Mouse (Mus musculus) midbrain, postnatal 0 days (tissue): ENCODE results near the gene Rtn4ip1. TPM values are rescaled to one million over a fixed set of nuclear protein-coding genes. Genes with fewer than 3 reads are reported as not detected.

Source experiments
- ATAC-seq: fragments of 200-750 bp; cut with Nextera tagmentation; 2 replicates; pipeline ENCODE4 v1.8.0; 2017; ENCODE audit warnings: moderate number of reproducible peaks, mild to moderate bottlenecking, moderate TSS enrichment, moderate library complexity; ENCODE audit not compliant: low FRiP score
- DNase-seq: peaks from one replicate; pipeline ENCODE4 v3.0.0-alpha.2; 2015; ENCODE audit warnings: low spot score
- H3K27ac ChIP-seq: fragments of 300-500 bp; sonication (generic); 2 replicates; pipeline ENCODE4 v1.5.1; 2014; ENCODE audit warnings: low read depth, mild to moderate bottlenecking, low read length, mixed read lengths
- H3K27me3 ChIP-seq: fragments of 300-500 bp; sonication (generic); 2 replicates; pipeline ENCODE4 v1.6.1; 2014; ENCODE audit warnings: low read length, control low read depth, mixed read lengths; ENCODE audit not compliant: insufficient read depth
- H3K36me3 ChIP-seq: fragments of 300-500 bp; sonication (generic); 2 replicates; pipeline ENCODE4 v1.6.1; 2014; ENCODE audit warnings: low read length, control low read depth, mixed read lengths; ENCODE audit not compliant: insufficient read depth
- H3K4me1 ChIP-seq: fragments of 300-500 bp; sonication (generic); 2 replicates; pipeline ENCODE4 v1.6.1; 2014; ENCODE audit warnings: mild to moderate bottlenecking, control low read depth, antibody characterized with exemption, low read length, mixed read lengths; ENCODE audit not compliant: insufficient read depth
- H3K4me2 ChIP-seq: fragments of 300-500 bp; sonication (generic); 2 replicates; pipeline ENCODE4 v1.6.1; 2014; ENCODE audit warnings: low read depth, mild to moderate bottlenecking, low read length, mixed read lengths; ENCODE audit not compliant: poor library complexity, severe bottlenecking
- H3K4me3 ChIP-seq: fragments of 300-500 bp; sonication (generic); 2 replicates; pipeline ENCODE4 v1.5.1; 2014; ENCODE audit warnings: low read depth, mild to moderate bottlenecking, low read length, moderate library complexity
- H3K9ac ChIP-seq: fragments of 300-500 bp; sonication (generic); replicated peaks from 2 replicates; pipeline ENCODE4 v1.6.1; 2014; ENCODE audit warnings: mild to moderate bottlenecking, low read length, moderate library complexity, mixed read lengths; ENCODE audit not compliant: poor library complexity, severe bottlenecking
- H3K9me3 ChIP-seq: fragments of 300-500 bp; sonication (generic); 2 replicates; pipeline ENCODE4 v1.6.1; 2016; ENCODE audit warnings: low read length, control low read depth
- CTCF ChIP-seq: IDR thresholded peaks from 2 replicates; pipeline ENCODE4 v1.5.1; 2016; ENCODE audit warnings: antibody characterized with exemption, mild to moderate bottlenecking
- WGBS: fragments of 180-500 bp; shearing (Covaris S2); extraction: QIAGEN DNeasy Blood & Tissue Kit; methylation state at CpG from one replicate; pipeline ENCODE4 v1.1.7; 2014; 5-methylcytosine and 5-hydroxymethylcytosine counted together
- polyA plus RNA-seq: library from polyadenylated mRNA; unstranded; fragments of >200 nt; fragmentation: Nextera tagmentation; extraction: Ambion mirVana; gene quantifications from 2 replicates; pipeline ENCODE4 v1.2.1, GENCODE M21; 2015
- total RNA-seq: library from RNA; depleted of rRNA; stranded (reverse); fragments of >200 nt; gene quantifications from 2 replicates; pipeline ENCODE4 v1.2.3, GENCODE M21; 2014

Gene Rtn4ip1
- total and polyA plus RNA-seq, 2 experiments from 2014 or later: 3.7 to 8.9 TPM

- no peak overlapping the region for H3K4me2 ChIP-seq
- 35% methylated on average over 4 of the region's 4 CpGs for WGBS
- H3K9me3 ChIP-seq: no peaks in the 10 kb centered on the region
- no peak overlapping the region for H3K27ac ChIP-seq
- 0 out of 2 replicates have a peak, but pooled peaks have one; percentile 16 for TF ChIP-seq CTCF
- H3K27me3 ChIP-seq: no peaks in the 10 kb centered on the region
- H3K36me3 ChIP-seq: peaks cover 2% of the 10 kb centered on the region; the same call in 1 of the 2 replicates
- no peak overlapping the region for H3K9ac ChIP-seq
- DNase-seq (no peak), ATAC-seq (no peak)
- no peak overlapping the region for H3K4me3 ChIP-seq
- H3K4me1 ChIP-seq: no peaks in the 10 kb centered on the region
Observed at GRCm38 (mm10) chr10:43943736-43944135, 42.1 kb downstream of the Rtn4ip1 start.

- WGBS: 75% methylated on average over 4 of the region's 4 CpGs
Observed at GRCm38 (mm10) chr10:43945435-43945834, 43.8 kb downstream of the Rtn4ip1 start.

GRCm38 (mm10) chr10:43953942-43954341 is 52.3 kb downstream of the Rtn4ip1 start:
- H3K4me1 ChIP-seq: no peaks in the 10 kb centered on the region
- H3K4me2 ChIP-seq: no peak overlapping the region
- no peaks in the 10 kb centered on the region for H3K9me3 ChIP-seq
- H3K36me3 ChIP-seq: 0 out of 2 replicates have a peak, but pooled peaks cover 3% of the 10 kb centered on the region
- H3K9ac ChIP-seq: no peak overlapping the region
- no peaks in the 10 kb centered on the region for H3K27me3 ChIP-seq
- TF ChIP-seq CTCF: peak; percentile 98
- DNase-seq (peak; percentile 80), ATAC-seq (peak; percentile 28)
- no peak overlapping the region for H3K27ac ChIP-seq
- H3K4me3 ChIP-seq: no peak overlapping the region

More at GRCm38 (mm10) chr10:43945435-43945834, 43.8 kb downstream of the Rtn4ip1 start:
- Histone ChIP-seq H3K9me3 (no peaks in the 10 kb centered on the region), H3K27me3 (no peaks in the 10 kb centered on the region), H3K9ac (no peak overlapping the region), H3K36me3 (peaks cover 7% of the 10 kb centered on the region; the same call in 1 of the 2 replicates), H3K4me3 (no peak overlapping the region), H3K4me1 (no peaks in the 10 kb centered on the region), H3K27ac (no peak overlapping the region), H3K4me2 (no peak overlapping the region)
- no peak for ATAC-seq
- TF ChIP-seq CTCF: no peak
- no peak for DNase-seq

DNA sequence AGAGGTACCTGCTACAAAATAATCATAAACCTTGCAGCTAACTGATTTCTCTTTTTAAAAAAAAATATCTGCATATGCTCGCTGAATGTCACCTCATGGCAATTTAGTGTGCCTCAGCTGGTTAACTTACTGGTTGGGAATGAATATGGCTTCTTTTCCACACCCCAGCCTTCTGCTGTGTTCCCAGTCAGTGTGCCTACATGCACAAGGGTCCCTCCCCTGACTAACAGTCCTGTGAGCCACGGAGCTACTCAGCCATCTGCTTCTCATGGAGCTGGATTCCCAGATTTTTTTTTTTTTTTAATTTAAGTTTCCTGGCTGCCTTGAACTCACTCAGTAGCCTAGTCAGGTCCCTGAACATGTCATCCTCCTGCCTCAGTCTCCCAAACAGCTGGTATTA is 63.3 kb downstream of the Rtn4ip1 start:
- H3K36me3 ChIP-seq: no peaks in the 10 kb centered on the region
- no peak overlapping the region for H3K4me2 ChIP-seq
- H3K27me3 ChIP-seq: no peaks in the 10 kb centered on the region
- TF ChIP-seq CTCF: no peak
- 70% methylated on average over 2 of the region's 2 CpGs for WGBS
- H3K4me3 ChIP-seq: no peak overlapping the region
- DNase-seq (no peak), ATAC-seq (no peak)
- no peak overlapping the region for H3K9ac ChIP-seq
- no peaks in the 10 kb centered on the region for H3K4me1 ChIP-seq
- no peak overlapping the region for H3K27ac ChIP-seq
- H3K9me3 ChIP-seq: 0 out of 2 replicates have a peak, but pooled peaks cover 3% of the 10 kb centered on the region

DNA sequence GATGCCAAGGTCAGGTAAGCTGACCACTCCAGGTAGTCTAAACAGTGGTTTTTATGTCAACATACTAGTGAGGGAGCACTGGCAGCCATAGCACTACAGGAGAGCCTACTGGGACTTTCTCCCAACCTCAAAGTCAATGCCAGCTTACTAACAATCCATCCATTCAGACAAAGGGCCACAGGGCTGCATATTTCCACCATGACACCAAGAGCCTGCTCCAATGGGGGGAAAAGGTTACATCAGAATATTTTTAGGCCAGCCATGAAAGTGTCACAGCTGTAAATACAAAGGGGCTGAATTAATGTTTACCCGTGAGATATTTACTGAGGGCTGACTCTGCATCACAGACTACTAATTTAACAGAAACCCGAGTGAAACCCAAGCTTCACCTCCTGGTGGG is 71.6 kb downstream of the Rtn4ip1 start:
- no peak for TF ChIP-seq CTCF
- no peak for ATAC-seq
- Histone ChIP-seq H3K9ac (no peak overlapping the region), H3K4me2 (no peak overlapping the region), H3K27ac (no peak overlapping the region), H3K4me1 (no peaks in the 10 kb centered on the region), H3K9me3 (no peaks in the 10 kb centered on the region), H3K4me3 (no peak overlapping the region), H3K27me3 (no peaks in the 10 kb centered on the region), H3K36me3 (no peaks in the 10 kb centered on the region)
- DNase-seq: no peak
- WGBS: 48% methylated on average over 2 of the region's 2 CpGs

- no peak for DNase-seq
- ATAC-seq: no peak
- H3K36me3 ChIP-seq: no peaks in the 10 kb centered on the region
- no peaks in the 10 kb centered on the region for H3K27me3 ChIP-seq
- no peaks in the 10 kb centered on the region for H3K4me1 ChIP-seq
- no peaks in the 10 kb centered on the region for H3K9me3 ChIP-seq
- no peak for TF ChIP-seq CTCF
- no peak overlapping the region for H3K27ac ChIP-seq
- no peak overlapping the region for H3K9ac ChIP-seq
- WGBS: 80% methylated on average over 3 of the region's 3 CpGs
- H3K4me3 ChIP-seq: no peak overlapping the region
- H3K4me2 ChIP-seq: no peak overlapping the region
Observed at GRCm38 (mm10) chr10:43977353-43977752, 75.7 kb downstream of the Rtn4ip1 start.
